Mouse (Mus musculus): ENCODE data around the gene Mex3a.

DNA sequence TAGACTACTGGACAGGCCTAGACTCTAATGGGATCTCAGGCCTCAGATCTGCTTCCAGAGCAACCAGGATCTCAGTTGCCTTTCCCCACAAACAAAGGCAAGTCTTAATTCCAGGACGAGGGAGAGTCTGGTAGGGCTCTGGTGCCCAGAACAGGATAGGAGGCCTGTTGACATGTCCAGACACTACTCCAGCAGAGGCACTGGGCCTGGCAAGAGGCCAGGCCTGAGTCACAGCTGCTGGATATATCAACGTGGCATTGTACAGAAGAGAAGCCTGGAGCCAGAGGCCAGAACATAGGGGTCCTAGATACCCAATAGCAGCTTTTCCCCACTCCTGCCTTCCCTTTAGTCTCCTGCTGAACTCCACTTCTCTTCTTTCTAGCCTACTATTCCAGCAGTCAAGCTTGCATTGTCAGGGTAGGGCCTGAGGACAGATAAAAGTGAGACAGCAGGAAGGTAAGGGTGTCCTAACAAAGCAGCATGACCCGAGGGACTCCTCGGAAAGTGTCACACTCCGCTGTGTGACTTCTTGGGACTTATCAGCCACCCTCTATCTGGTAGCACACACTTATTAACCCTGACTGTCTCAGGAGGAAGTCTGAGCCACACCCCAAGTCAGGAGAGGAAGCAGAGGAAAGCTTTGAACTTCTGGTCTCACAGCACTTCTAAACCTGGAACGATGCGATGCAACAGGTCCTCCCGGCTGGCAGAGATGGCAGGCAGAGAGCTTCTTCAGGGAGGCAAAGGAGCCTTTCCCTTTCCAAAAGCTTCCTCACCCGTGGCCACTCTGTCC lies 37.2 kb upstream of the Mex3a start:
- TF ChIP-seq CTCF (conservative IDR thresholded peaks at IDR 0.05; ENCODE audit: low read length), result no peak
- no peak for TF ChIP-seq POU5F1 (IDR thresholded peaks at IDR 0.05; ENCODE audit: borderline replicate concordance, low read length)
- no peak for TF ChIP-seq NANOG (IDR thresholded peaks at IDR 0.05; ENCODE audit: borderline replicate concordance, low read length)
